Mouse (Mus musculus): ENCODE data around the gene Klf1. TPM values are rescaled to one million over a fixed set of nuclear protein-coding genes. Genes with fewer than 3 reads are reported as not detected.

The Klf1 gene
- polyA plus RNA-seq, 1 experiment from 2014 or later = 0.39 TPM

DNA sequence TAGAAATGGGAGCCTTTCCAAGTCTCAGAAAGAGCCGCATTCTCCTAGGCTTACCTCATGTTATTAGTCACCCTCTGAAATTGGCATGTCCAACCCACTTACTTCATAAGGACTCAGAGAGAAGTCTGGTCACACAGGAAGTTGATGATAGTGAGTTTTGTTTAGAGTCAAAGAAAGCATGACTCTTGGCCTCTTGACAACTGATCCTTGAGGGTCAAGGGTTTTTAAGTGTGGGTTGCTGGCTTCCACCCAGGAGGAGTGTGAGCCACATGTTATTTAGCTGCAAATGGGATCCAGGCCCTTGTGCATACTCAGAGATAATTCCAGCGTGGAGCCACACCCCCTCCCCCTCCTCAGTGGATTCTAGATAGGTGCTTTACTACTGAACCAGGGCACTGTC, 19.9 kb downstream of the Klf1 start:
- Histone ChIP-seq H3K9ac (ENCODE audit: low read depth, low read length) (no peak overlapping the region), H3K4me2 (ENCODE audit: low read length) (no peak overlapping the region), H3K36me3 (ENCODE audit: control insufficient read depth, insufficient read depth, low read length) (peaks cover 58% of the 10 kb centered on the region), H3K4me3 (ENCODE audit: low read length) (no peak overlapping the region), H3K27ac (ENCODE audit: low read depth, low read length) (no peak overlapping the region), H3K27me3 (replicated peaks; ENCODE audit: control insufficient read depth, insufficient read depth, low read length) (no peaks in the 10 kb centered on the region; the same call in 1 of the 2 replicates), H3K4me1 (ENCODE audit: control insufficient read depth, insufficient read depth, low read depth, low read length) (no peaks in the 10 kb centered on the region), H3K9me3 (ENCODE audit: control insufficient read depth, low read length) (no peaks in the 10 kb centered on the region)
- no peak for ATAC-seq
- 81% methylated on average over 2 of the region's 2 CpGs for WGBS

DNA sequence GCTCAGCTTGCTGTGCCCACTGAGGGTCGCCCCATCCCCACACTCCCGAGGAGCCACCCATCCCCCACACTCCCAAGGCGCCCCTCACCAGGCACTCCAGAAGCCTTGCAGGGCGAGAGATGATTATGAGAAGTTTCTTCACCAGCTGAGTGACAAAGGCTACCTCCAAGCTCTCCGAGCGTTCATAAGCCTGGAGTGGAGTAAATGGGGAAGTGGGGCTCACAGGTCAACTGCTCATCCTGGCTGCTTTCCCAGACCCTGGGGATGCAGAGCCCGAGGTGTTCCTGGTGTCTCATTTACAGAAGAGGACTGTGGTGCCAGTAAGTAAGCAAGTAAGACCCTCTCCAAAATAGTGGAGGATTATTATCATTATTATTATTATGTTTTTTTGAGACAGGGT, 23.8 kb downstream of the Klf1 start:
- 75% methylated on average over 7 of the region's 7 CpGs for WGBS
- Histone ChIP-seq H3K9me3 (ENCODE audit: control insufficient read depth, low read length) (no peaks in the 10 kb centered on the region), H3K27me3 (replicated peaks; ENCODE audit: control insufficient read depth, insufficient read depth, low read length) (no peaks in the 10 kb centered on the region), H3K4me3 (ENCODE audit: low read length) (no peak overlapping the region), H3K9ac (ENCODE audit: low read depth, low read length) (no peak overlapping the region), H3K4me2 (ENCODE audit: low read length) (no peak overlapping the region), H3K27ac (ENCODE audit: low read depth, low read length) (no peak overlapping the region), H3K4me1 (ENCODE audit: control insufficient read depth, insufficient read depth, low read depth, low read length) (peaks cover 6% of the 10 kb centered on the region), H3K36me3 (ENCODE audit: control insufficient read depth, insufficient read depth, low read length) (peaks cover 46% of the 10 kb centered on the region)
- no peak for ATAC-seq

DNA sequence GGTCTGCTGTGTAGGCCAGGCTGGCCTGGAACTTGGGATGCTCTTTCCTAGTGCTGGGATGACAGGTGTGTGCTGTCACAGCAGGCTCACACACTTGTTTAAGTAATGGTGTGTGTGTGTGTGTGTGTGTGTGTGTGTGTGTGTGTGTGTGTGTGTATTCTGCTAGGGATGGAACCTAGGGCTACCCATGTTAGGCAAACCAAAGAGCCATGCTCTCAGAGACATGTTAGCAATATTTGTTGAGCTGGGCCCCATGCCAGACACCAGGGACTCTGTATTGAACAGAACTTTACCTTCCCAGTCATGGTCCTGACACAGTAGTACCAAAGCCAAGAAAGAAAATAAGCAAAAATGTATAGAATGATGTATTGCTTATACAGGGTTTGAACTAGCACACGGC, 25.8 kb downstream of the Klf1 start:
- H3K36me3 ChIP-seq (ENCODE audit: control insufficient read depth, insufficient read depth, low read length) = peaks cover 32% of the 10 kb centered on the region
- peaks cover 6% of the 10 kb centered on the region for H3K4me1 ChIP-seq (ENCODE audit: control insufficient read depth, insufficient read depth, low read depth, low read length)
- H3K27ac ChIP-seq (ENCODE audit: low read depth, low read length) = no peak overlapping the region
- ATAC-seq = no peak
- no peaks in the 10 kb centered on the region for H3K9me3 ChIP-seq (ENCODE audit: control insufficient read depth, low read length)
- no peak overlapping the region for H3K9ac ChIP-seq (ENCODE audit: low read depth, low read length)
- H3K27me3 ChIP-seq (replicated peaks; ENCODE audit: control insufficient read depth, insufficient read depth, low read length) = no peaks in the 10 kb centered on the region
- H3K4me3 ChIP-seq (ENCODE audit: low read length) = no peak overlapping the region
- no peak overlapping the region for H3K4me2 ChIP-seq (ENCODE audit: low read length)
- WGBS = 90% methylated on average over 1 of the region's 1 CpGs

DNA sequence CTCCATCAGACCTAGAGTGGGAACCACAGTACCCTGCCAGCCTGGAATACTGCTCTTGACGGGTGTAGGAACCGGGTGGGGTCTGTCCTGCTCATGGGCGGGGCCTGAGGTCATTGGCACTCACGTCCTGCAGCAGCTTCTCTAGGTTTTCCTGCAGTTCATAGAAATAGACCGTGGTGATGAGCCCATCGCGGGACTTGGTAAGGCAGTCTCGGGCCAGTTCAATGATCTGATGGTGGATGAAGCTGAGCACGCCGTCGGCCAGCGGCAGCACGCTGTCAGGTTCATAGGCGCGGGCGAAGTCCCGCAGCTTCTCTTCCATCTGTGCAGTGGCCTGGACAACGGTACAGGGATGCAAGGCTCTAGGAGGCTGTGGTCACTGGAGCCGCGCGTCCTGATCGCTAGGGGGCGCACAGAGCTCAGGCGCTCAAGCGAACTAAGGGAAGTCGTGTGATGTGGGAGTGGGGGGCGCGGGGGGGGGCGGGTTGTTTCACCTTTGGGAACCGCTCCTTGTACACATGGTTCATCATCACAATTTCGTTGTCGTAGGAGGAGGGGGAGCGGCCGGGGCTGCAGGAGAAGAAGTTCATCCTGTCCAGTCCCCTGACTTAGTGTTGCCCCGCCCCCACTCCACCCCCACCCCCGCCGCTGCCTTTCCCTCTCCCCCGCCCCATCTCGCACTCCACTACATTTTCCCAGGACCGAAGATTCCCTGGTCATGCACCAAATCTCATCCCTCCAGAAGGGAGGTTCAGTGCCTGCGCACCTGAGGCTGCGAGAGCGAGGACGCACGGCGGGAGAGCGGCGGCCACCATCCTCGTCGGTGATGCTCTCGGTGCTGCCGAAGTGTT, 27.0 kb downstream of the Klf1 start:
- peak overlapping the region; percentile 54 for H3K4me2 ChIP-seq (ENCODE audit: low read length)
- no peaks in the 10 kb centered on the region for H3K9me3 ChIP-seq (ENCODE audit: control insufficient read depth, low read length)
- peaks cover 8% of the 10 kb centered on the region for H3K4me1 ChIP-seq (ENCODE audit: control insufficient read depth, insufficient read depth, low read depth, low read length)
- H3K36me3 ChIP-seq (ENCODE audit: control insufficient read depth, insufficient read depth, low read length) = peaks cover 26% of the 10 kb centered on the region
- peak; percentile 79 for ATAC-seq
- no peak overlapping the region for H3K27ac ChIP-seq (ENCODE audit: low read depth, low read length)
- 0 out of 2 replicates have a peak overlapping the region, but pooled peaks have one; percentile 37 for H3K9ac ChIP-seq (ENCODE audit: low read depth, low read length)
- peak overlapping the region; percentile 32 for H3K4me3 ChIP-seq (ENCODE audit: low read length)
- H3K27me3 ChIP-seq (replicated peaks; ENCODE audit: control insufficient read depth, insufficient read depth, low read length) = no peaks in the 10 kb centered on the region
- 3% methylated on average over 52 of the region's 52 CpGs for WGBS

DNA sequence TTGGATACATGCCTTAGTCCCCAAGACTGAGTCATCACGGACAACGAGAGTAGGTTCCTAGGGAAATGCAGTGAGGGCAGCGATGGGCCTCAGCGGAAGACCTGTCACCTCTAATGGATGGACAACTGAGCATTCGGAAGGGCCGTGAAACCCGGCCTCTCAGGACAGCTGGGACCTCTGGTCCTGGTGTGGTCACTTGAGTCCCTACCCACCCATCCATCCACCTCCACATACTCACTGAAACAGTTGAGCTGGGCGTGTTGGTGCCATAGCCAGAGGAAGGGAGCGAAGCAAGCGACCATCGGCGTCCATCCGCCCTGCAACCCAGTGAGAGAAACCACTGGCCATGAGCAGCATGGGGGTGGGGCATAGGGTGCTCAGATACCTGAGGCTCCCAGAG, 28.9 kb downstream of the Klf1 start:
- H3K27me3 ChIP-seq (replicated peaks; ENCODE audit: control insufficient read depth, insufficient read depth, low read length) = no peaks in the 10 kb centered on the region

DNA sequence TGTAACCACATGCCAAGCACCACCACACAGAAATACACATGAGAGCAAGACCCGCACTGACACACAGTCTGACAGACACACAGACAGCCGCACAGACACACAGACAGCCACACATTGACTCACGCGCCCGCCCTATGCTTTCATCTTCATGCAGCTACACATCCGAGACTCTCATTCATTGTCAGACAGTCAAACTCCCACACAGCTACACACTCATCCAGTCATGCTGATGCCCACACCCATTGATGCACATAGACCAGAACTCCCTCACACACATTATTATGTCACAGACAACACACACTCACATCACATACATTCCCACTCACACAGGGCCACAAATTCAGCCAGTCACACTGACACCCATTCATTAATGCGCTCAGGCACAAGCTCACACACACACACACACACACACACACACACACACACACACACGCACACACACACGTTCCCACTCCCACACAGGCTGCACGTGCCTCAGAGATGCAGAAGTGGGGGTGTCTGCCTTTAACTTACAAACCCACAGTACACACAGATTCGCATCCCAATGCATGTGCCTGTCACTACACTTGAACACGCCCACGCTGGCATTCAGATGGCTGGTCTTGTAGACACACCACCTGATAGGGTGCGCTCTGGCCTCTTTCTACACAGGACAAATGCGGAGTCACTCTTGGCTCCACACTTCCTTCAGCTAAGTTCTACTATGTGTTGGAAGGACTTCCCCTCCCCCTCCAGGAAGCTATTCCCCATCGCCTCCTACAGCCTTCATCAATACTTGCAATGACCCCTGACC, 32.2 kb downstream of the Klf1 start:
- no peaks in the 10 kb centered on the region for H3K27me3 ChIP-seq (replicated peaks; ENCODE audit: control insufficient read depth, insufficient read depth, low read length)
- H3K4me2 ChIP-seq (ENCODE audit: low read length) = peak overlapping the region; percentile 78
- peaks cover 26% of the 10 kb centered on the region for H3K4me1 ChIP-seq (ENCODE audit: control insufficient read depth, insufficient read depth, low read depth, low read length)
- no peaks in the 10 kb centered on the region for H3K9me3 ChIP-seq (ENCODE audit: control insufficient read depth, low read length)
- H3K4me3 ChIP-seq (ENCODE audit: low read length) = peak overlapping the region; percentile 82
- peaks cover 6% of the 10 kb centered on the region; the same call in 1 of the 2 replicates for H3K36me3 ChIP-seq (ENCODE audit: control insufficient read depth, insufficient read depth, low read length)
- no peak overlapping the region for H3K27ac ChIP-seq (ENCODE audit: low read depth, low read length)
- 85% methylated on average over 16 of the region's 16 CpGs for WGBS
- no peak for ATAC-seq
- 0 out of 2 replicates have a peak overlapping the region, but pooled peaks have one; percentile 4 for H3K9ac ChIP-seq (ENCODE audit: low read depth, low read length)

More for the DNA sequence above, 28.9 kb downstream of the Klf1 start:
- no peak overlapping the region for H3K4me2 ChIP-seq (ENCODE audit: low read length)
- H3K36me3 ChIP-seq (ENCODE audit: control insufficient read depth, insufficient read depth, low read length) = peaks cover 17% of the 10 kb centered on the region
- H3K9me3 ChIP-seq (ENCODE audit: control insufficient read depth, low read length) = no peaks in the 10 kb centered on the region
- WGBS = 90% methylated on average over 13 of the region's 13 CpGs
- H3K9ac ChIP-seq (ENCODE audit: low read depth, low read length) = no peak overlapping the region
- ATAC-seq = no peak
- H3K27ac ChIP-seq (ENCODE audit: low read depth, low read length) = no peak overlapping the region
- no peak overlapping the region for H3K4me3 ChIP-seq (ENCODE audit: low read length)
- peaks cover 25% of the 10 kb centered on the region for H3K4me1 ChIP-seq (ENCODE audit: control insufficient read depth, insufficient read depth, low read depth, low read length)

DNA sequence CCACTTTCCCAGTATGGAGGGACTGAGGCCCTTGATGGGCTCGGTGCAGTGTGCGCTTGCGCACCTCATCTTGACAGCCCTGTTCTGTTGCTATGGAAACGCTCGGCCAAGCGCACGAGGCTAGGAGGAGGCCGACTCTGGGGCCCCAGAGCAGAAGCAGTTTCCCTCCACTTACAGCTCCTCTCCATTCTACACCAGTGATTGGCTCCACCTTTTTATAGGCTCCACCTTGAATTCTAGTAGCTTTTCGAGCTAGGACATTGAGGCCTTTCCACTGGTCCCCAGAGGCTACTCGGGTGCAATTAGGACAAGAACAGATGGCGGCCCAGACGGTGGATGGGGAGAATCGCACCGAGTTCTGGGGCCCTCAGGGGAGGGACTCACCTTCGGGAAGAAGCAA, 33.1 kb downstream of the Klf1 start:
- Histone ChIP-seq H3K9ac (ENCODE audit: low read depth, low read length) (peak overlapping the region; percentile 36), H3K4me1 (ENCODE audit: control insufficient read depth, insufficient read depth, low read depth, low read length) (peaks cover 20% of the 10 kb centered on the region), H3K27me3 (replicated peaks; ENCODE audit: control insufficient read depth, insufficient read depth, low read length) (no peaks in the 10 kb centered on the region), H3K27ac (ENCODE audit: low read depth, low read length) (no peak overlapping the region; the same call in 1 of the 2 replicates), H3K36me3 (ENCODE audit: control insufficient read depth, insufficient read depth, low read length) (peaks cover 6% of the 10 kb centered on the region; the same call in 1 of the 2 replicates), H3K4me3 (ENCODE audit: low read length) (peak overlapping the region; percentile 82), H3K4me2 (ENCODE audit: low read length) (peak overlapping the region; percentile 78), H3K9me3 (ENCODE audit: control insufficient read depth, low read length) (no peaks in the 10 kb centered on the region)
- WGBS = under 1% methylated on average over 15 of the region's 15 CpGs
- ATAC-seq = peak; percentile 66

DNA sequence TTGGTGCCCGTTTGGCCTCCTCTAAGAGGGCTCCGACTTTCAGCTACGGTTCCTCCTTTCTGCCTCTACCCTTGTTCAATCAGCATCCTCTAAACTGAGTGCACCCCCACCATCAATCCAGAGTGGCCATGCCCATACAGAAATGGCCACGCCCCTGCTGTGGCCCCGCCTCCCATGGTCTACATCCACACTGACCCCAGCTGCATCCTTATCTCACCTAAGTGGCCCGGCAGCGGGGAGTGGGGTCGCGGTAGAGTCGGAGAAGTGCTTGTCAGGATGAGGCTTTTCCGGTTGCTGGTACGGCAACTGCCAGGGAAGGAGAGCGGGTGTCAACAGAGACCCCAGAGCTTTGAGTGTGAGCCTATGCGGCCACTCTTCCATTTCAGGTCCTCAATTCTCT, 33.8 kb downstream of the Klf1 start:
- peak; percentile 26 for ATAC-seq
- Histone ChIP-seq H3K36me3 (ENCODE audit: control insufficient read depth, insufficient read depth, low read length) (peaks cover 3% of the 10 kb centered on the region; the same call in 1 of the 2 replicates), H3K4me1 (ENCODE audit: control insufficient read depth, insufficient read depth, low read depth, low read length) (peaks cover 20% of the 10 kb centered on the region), H3K9me3 (ENCODE audit: control insufficient read depth, low read length) (no peaks in the 10 kb centered on the region), H3K4me2 (ENCODE audit: low read length) (peak overlapping the region; percentile 78), H3K27me3 (replicated peaks; ENCODE audit: control insufficient read depth, insufficient read depth, low read length) (no peaks in the 10 kb centered on the region), H3K9ac (ENCODE audit: low read depth, low read length) (peak overlapping the region; percentile 36), H3K27ac (ENCODE audit: low read depth, low read length) (peak overlapping the region; percentile 95), H3K4me3 (ENCODE audit: low read length) (peak overlapping the region; percentile 82)
- 3% methylated on average over 14 of the region's 14 CpGs for WGBS

Data from hindbrain, embryonic 16.5 days (tissue).